Mouse (Mus musculus) ES-E14 (cell line): Measurements from ENCODE around the gene Rasgef1b. TPM values are rescaled to one million over a fixed set of nuclear protein-coding genes. Genes with fewer than 3 reads are reported as not detected.

ENCODE experiments used
- DNase-seq: peaks from one replicate; pipeline ENCODE4 v3.0.0-alpha.2; 2013; ENCODE audit warnings: low read depth, low spot score
- H3K27ac ChIP-seq: 2 replicates; pipeline ENCODE4 v1.5.1; 2012; ENCODE audit warnings: low read depth, mild to moderate bottlenecking, low read length, moderate library complexity, mixed read lengths; ENCODE audit not compliant: poor library complexity, insufficient read depth, severe bottlenecking
- H3K36me3 ChIP-seq: 2 replicates; pipeline ENCODE4 v1.6.1; 2012; ENCODE audit warnings: mild to moderate bottlenecking, low read length, moderate library complexity, mixed read lengths; ENCODE audit not compliant: control insufficient read depth, poor library complexity, insufficient read depth, severe bottlenecking
- H3K4me1 ChIP-seq, 2 experiments: fragments of 150-350 bp in 1 of 2; sonication (generic) in 1 of 2; 2 replicates each; pipeline ENCODE4 v1.6.1; 2012; ENCODE audit warnings: low read length in 2 of 2, mild to moderate bottlenecking in 1 of 2, mixed read lengths in 1 of 2; ENCODE audit not compliant: control insufficient read depth in 2 of 2, insufficient read depth in 2 of 2, poor library complexity in 1 of 2
- H3K4me3 ChIP-seq, 2 experiments: fragments of 150-350 bp in 1 of 2; sonication (generic) in 1 of 2; 2 replicates each; pipeline ENCODE4 v1.5.1; 2012; ENCODE audit warnings: low read length in 2 of 2, low read depth in 1 of 2, mild to moderate bottlenecking in 1 of 2, mixed read lengths in 1 of 2; ENCODE audit not compliant: insufficient read depth in 1 of 2, poor library complexity in 1 of 2, severe bottlenecking in 1 of 2
- H3K9ac ChIP-seq: 2 replicates; pipeline ENCODE4 v1.6.1; 2012; ENCODE audit warnings: low read depth, mild to moderate bottlenecking, low read length, mixed read lengths; ENCODE audit not compliant: poor library complexity, insufficient read depth, severe bottlenecking
- H3K9me3 ChIP-seq: fragments of 150-350 bp; sonication (generic); 2 replicates; pipeline ENCODE4 v1.6.1; 2012; ENCODE audit warnings: low read depth, mild to moderate bottlenecking, low read length; ENCODE audit not compliant: control insufficient read depth, insufficient read depth
- CHD2 ChIP-seq: IDR thresholded peaks from 2 replicates; pipeline ENCODE4 v1.6.1; 2014; ENCODE audit warnings: mild to moderate bottlenecking, low read depth, low read length, inconsistent platforms
- HCFC1 ChIP-seq: IDR thresholded peaks from 2 replicates; pipeline ENCODE4 v1.6.1; 2012; ENCODE audit warnings: low read length, inconsistent platforms, borderline replicate concordance; ENCODE audit not compliant: insufficient read depth
- MAFK ChIP-seq: IDR thresholded peaks from 2 replicates; pipeline ENCODE4 v1.6.1; 2014; ENCODE audit warnings: mild to moderate bottlenecking, low read depth, low read length, inconsistent platforms; ENCODE audit not compliant: insufficient read depth
- ZC3H11A ChIP-seq: IDR thresholded peaks from 2 replicates; pipeline ENCODE4 v1.6.1; 2012; ENCODE audit warnings: low read depth, mild to moderate bottlenecking, inconsistent platforms, low read length, borderline replicate concordance
- ZNF384 ChIP-seq: IDR thresholded peaks from 2 replicates; pipeline ENCODE4 v1.6.1; 2012; ENCODE audit warnings: low read depth, low read length, inconsistent platforms
- in situ Hi-C, 2 experiments: fragments of 600-800 bp; cut with MboI; formaldehyde crosslinking; loops; one replicate each; pipeline ENCODE4 v1.15.1; 2025; ENCODE audit warnings: low sequenced_read_pairs in 2 of 2, inconsistent platforms in 1 of 2; ENCODE audit not compliant: unreplicated experiment in 2 of 2
- total RNA-seq: library from RNA; depleted of rRNA; stranded (reverse); fragments of 300-350 nt; gene quantifications from 2 replicates; pipeline ENCODE4 v1.2.3, GENCODE M21; 2012

The Rasgef1b gene
- total RNA-seq, 1 experiment = 2.8 TPM

- TF ChIP-seq MAFK (no peak), ZNF384 (no peak), HCFC1 (no peak), CHD2 (no peak), ZC3H11A (no peak)
- no peak overlapping the region for H3K9ac ChIP-seq
- in situ Hi-C loops = no loop called here
Observed at GRCm38 (mm10) chr5:99541321-99541895, 187.5 kb downstream of the Rasgef1b start.

GRCm38 (mm10) chr5:99533416-99533815 is 195.4 kb downstream of the Rasgef1b start:
- H3K9ac ChIP-seq = no peak overlapping the region
- H3K4me3 ChIP-seq = no peak overlapping the region
- in situ Hi-C loops = no loop called here
- TF ChIP-seq ZNF384 (no peak), MAFK (no peak), ZC3H11A (no peak), HCFC1 (no peak), CHD2 (no peak)
- no peaks in the 10 kb centered on the region for H3K4me1 ChIP-seq
- no peaks in the 10 kb centered on the region for H3K9me3 ChIP-seq
- no peak overlapping the region for H3K27ac ChIP-seq
- DNase-seq = no peak
- no peaks in the 10 kb centered on the region for H3K36me3 ChIP-seq

More at GRCm38 (mm10) chr5:99541321-99541895, 187.5 kb downstream of the Rasgef1b start:
- no peaks in the 10 kb centered on the region for H3K9me3 ChIP-seq
- 0 out of 4 replicates have a peak overlapping the region, but pooled peaks of 1 of the 2 experiments have one; percentile 33 for H3K4me3 ChIP-seq
- no peak overlapping the region for H3K27ac ChIP-seq
- no peak for DNase-seq
- no peaks in the 10 kb centered on the region for H3K4me1 ChIP-seq
- H3K36me3 ChIP-seq = no peaks in the 10 kb centered on the region

- H3K9me3 ChIP-seq = no peaks in the 10 kb centered on the region
- H3K9ac ChIP-seq = no peak overlapping the region
- H3K36me3 ChIP-seq = no peaks in the 10 kb centered on the region
- H3K4me3 ChIP-seq = no peak overlapping the region
- in situ Hi-C loops = no loop called here
- no peak overlapping the region for H3K27ac ChIP-seq
- no peak for DNase-seq
- no peaks in the 10 kb centered on the region for H3K4me1 ChIP-seq
- no peak for TF ChIP-seq CHD2
- TF ChIP-seq HCFC1 = no peak
- TF ChIP-seq ZNF384 = no peak
- no peak for TF ChIP-seq MAFK
- no peak for TF ChIP-seq ZC3H11A
Observed at GRCm38 (mm10) chr5:99526797-99527201, 202.1 kb downstream of the Rasgef1b start.

GRCm38 (mm10) chr5:99525649-99526048 is 203.2 kb downstream of the Rasgef1b start:
- no peaks in the 10 kb centered on the region for H3K4me1 ChIP-seq
- no peaks in the 10 kb centered on the region for H3K9me3 ChIP-seq
- TF ChIP-seq ZNF384 = no peak
- TF ChIP-seq ZC3H11A = no peak
- TF ChIP-seq HCFC1 = no peak
- TF ChIP-seq CHD2 = no peak
- TF ChIP-seq MAFK = no peak
- in situ Hi-C loops = no loop called here
- no peaks in the 10 kb centered on the region for H3K36me3 ChIP-seq
- H3K27ac ChIP-seq = no peak overlapping the region
- H3K9ac ChIP-seq = no peak overlapping the region
- no peak overlapping the region for H3K4me3 ChIP-seq
- no peak for DNase-seq
